Mouse (Mus musculus): ENCODE results near the gene Brd3.

The Brd3 gene

DNA sequence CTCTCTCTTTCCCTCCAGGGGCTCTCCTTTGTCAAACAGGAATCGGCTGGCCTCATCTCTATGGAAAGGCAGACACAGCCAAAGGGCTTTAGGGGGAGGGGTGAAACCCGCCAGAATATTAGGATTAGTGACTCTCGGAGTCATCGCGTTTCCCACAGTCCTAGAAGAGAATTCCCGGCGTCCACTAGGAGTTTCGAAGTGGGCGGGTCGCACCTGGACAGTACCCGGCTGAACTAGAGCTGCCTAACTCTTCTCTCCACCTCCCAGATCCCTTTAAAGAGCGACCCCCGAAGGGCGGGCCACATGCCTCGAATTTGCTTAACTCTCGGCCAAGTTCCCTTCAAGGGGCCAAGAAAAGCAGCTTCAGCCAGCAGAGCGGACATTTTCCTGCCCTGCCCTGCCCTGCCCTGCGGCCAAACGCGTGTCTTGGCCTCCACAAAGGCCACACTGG is 82.3 kb downstream of the Brd3 start:
- no peak for DNase-seq

DNA sequence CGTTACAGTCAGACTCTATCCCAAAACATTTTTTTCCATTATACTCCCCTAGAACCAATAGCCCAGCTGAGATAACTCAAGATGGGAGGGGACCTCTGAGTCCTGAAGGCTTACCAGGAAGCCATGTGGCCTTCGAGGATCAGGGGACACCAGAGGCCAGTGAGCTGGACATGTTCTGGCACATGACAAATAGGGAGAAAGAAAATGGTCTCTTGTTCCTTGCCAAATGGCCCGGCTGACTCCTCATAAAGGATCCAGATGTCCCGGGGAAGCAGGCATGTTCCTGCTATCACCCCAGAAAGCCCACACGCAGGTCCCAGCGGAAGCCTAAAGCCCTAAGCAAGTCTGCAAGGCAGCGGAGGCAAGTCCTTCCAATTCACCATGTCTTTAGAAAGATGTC is 83.9 kb downstream of the Brd3 start:
- no peak for DNase-seq

DNA sequence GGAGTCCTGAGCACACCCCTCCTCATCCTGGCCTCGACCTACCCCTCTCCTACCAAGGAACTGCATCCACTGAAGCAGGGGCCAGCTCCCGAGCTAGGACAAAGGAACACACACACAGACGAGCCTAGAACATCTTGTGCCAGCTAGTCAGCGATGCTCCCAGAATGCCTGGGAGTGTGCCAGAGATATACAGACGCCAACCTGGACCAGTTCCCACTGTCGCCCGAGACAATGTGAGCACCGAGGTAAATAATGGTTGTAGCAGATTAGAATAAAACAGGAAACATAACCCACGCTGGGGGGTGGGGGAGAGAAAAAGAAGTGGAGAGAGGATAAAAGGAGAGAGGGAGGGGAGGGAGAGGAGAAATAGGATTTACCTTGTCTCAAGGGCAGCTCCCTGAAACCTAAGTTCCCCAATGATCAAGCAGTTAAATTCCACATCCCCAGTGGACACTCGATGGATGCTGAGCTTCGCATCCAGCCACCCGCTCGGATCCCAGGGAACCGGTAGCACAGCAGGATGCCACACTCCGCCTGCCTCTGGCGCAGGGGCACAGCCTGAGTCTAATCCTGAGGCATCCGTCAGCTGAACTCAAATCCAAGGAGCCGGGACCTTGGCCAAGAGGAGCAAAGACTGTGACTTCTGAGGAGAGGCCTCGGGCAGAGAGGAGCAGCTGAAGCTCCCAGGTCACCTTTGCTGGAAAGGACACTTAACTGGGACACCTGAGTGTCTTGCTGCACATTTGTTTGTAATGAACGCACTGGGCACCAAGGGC is 86.0 kb downstream of the Brd3 start:
- no peak for DNase-seq

DNA sequence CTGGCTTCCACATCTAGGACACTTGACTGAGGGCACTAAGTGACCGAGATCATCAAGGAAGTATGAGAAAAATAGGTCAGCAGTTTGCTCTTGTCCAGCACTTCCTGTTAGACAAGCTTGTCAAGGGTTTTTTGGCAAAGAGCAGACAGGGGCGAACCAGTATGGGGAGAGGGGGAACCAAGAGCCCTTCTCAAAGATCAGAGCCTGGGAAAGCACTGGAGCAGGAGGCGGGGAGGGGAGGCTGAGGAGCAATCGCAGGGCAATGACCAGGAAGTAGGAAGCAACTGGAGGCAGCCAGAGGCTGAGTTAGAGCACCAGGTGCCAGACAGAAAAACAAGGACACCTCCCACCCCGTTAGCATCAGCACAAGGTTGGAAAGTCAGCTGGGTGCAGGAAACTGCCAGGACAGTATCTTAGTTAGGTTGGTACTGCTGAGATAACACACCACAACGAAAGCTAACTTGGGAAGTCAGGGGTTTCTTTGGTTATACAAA is 88.8 kb downstream of the Brd3 start:
- DNase-seq: no peak

DNA sequence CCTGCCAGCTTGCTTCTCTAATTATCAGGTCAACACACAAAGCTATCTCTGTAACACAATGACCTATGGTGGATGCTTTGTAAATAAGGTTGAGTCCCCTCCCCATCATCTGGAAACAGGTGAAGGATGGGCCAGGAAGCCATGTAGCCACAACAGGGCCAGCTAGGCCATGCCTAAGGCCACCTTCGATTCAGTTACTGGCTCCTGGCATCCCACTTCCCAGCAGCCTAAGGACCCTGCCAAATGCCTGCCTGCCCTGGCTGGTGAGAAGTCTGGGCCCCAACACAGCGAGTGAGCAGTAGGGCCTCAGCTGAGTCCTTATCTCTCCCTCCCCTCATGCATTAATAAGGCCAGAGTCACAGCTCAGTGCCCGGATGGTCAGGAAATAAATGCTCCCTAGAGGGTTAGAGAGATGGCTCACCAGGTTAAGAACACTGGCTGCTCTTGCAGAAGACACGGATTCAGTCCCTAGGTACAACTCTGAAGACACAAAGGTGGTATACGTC is 89.8 kb downstream of the Brd3 start:
- DNase-seq: no peak

DNA sequence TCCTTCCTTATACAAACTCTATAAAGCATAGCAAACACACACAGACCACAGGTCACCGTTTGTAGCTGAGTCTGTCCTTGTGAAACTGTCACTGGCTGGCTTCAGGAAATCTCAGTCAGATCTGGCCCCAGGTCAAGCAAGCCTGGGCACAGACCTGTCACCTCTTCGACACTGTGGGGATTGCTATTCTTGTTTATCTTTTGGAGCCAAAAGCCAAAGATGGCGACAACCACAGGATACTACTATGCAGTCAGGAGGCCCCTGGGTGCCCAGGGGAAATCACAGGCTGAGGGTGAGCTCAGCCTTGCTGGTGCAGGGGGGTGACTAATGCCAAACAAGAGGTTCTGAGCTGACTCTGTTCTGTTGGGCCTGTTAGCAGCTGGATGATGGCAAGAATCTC is 91.0 kb downstream of the Brd3 start:
- no peak for DNase-seq

DNA sequence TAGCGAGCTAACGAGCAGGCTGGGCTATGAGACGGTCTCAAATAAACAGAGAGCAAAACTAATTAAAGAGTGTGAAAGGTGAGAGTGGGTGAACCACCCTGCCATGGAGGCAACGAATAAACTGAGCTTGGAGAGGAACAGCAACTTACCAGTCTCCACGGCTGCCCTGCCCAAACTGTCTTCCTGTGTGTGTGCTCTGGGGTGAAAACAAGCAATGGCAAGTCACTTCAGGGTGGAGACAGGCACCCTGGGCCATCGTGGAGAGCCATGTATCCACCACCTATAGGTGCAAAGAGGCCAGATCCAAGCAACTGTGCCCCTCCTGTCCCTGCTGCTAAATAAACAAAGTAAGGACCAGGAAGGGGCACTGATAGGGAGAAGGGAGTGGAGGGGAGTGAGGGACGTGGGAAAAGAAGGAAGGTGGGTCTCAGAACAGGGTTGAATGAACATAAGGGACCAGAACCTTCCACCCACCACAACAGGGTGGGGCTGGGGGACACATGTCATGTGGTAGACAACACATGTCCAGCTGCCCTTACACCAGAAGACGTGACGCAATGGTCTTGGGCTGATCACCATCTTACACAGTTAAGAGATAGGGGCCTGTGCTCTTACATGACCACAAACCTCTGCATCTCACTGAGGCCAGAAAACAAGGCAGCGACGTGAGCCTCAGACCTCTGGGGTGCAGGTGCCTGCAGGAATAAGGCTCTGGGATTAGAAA is 92.2 kb downstream of the Brd3 start:
- no peak for DNase-seq

DNA sequence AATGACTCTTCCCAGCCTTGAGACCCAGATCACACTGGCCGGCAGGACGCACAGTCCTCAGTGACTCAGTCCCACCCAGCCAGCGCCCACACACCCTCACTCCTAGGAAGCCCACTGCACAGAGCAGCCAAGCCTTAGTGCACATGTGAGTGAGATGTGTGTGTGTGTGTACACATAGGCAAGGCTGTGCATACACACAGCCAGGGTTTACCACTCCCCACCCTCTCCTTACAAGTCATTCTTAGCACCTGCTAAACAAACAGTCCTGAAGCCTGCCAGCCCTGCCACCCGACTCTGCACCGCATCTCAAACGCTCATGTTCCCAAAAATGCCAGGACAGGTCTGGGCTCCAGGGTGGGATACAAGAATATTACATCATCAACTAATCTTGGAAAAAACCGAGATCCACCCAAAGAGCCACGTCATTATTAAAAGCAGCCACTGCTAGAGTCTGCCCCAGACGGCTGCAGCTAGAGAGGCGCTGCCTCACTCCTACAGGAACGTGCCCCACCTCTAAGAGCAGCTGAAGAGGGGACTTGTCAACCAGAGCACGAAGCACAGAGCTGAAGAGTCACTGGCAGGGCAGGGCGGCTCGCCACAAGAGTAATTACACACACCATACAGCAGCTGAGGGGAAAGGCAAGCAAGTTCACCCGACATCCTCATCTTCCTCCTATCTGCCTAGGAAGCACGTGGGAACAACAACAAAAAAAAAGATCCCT is 93.4 kb downstream of the Brd3 start:
- DNase-seq: no peak

DNA sequence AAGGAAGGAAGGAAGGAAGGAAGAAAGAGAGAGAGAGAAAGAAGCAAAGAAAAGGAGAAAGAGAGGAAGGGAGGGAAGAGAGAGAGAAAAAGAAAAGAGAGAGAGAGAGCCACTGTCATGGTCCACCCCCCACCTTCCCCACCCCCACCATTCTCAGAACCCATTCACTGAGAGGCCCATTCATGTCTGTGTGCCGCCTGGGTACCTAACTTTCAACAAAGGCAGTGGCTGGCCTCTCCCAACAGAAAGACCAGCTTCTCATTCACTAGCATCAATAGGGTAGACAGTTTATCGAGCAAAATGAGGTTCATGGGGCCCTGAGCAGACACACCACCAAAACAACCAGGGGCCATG is 93.9 kb downstream of the Brd3 start:
- DNase-seq: no peak

DNA sequence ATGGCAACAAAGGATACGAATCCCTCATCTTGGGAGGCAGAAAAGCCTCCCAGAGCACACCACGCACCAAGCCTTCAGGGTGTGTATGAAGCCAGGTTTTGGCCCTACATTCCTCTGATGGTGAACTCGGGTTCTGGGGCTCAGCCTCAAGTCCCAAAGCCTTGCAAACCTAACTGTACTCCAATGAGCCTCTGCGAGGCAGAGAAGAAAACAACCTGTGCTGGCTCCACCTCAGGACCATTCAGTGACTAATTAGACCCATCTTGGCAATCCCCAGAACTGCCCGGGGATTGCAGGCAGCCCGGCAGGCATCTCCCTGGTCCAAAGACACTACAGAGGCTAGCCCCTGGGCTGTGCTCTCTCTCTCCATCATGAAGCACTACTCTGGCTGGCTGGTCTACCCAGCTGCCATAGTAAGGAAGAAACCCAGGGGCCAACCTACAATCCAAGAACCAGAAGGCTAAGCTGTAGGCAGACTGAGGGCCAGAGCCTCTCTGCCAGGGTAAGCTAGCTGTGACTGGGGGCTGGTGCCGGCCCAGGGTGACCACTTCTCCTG is 95.1 kb downstream of the Brd3 start:
- no peak for DNase-seq

DNA sequence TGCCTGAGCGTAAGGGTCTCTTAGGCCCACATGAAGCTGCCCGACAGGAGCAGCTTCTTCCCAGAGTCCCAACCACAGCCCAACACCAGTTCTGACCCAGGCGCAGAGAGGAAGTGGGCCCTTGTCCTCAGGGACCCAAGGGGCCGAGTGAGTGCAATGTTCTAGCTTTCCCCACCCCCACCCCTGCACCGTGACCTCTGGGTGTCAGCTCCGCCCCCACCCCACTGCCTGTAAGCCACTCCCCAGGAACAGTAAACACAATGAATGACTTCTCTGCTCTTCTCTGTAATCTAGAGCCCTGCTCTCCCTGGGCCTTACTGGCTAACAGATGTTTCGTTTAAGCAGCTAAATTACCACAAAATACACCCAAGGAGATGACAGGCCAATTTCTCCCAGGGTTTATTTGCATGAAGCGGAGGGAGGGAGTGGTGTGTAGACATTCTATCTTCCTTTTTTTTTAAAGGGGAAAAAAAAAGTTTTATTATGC is 95.7 kb downstream of the Brd3 start:
- DNase-seq: peak; percentile 33 to 46

DNA sequence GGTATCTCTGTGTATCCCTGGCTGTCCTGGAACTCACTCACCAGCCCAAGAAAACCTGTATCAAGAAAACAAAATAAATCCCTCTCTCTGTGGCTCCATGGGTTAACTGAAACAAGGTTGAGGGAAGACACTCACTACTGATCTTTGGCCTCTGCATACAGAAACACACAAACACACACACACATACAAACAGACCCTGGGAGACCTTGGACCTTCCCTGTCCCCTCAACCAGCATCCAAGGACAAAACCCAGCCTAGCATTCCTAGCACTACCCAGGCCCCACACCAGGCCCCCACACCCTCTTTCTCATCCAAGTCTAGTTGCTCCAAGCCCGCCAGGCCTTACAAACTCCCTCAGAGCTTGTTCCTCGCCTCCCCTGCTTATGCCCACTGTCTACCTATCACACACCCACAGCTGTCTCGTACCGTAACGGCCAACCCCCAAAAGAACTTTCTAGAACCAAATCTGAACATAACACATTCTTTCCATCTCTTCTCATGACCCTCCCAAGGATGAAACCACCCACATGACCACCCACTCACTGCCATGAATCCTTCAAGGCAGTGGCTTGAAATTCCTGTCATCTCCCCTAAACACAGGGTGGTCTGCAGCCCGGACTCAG is 96.8 kb downstream of the Brd3 start:
- no peak for DNase-seq

DNA sequence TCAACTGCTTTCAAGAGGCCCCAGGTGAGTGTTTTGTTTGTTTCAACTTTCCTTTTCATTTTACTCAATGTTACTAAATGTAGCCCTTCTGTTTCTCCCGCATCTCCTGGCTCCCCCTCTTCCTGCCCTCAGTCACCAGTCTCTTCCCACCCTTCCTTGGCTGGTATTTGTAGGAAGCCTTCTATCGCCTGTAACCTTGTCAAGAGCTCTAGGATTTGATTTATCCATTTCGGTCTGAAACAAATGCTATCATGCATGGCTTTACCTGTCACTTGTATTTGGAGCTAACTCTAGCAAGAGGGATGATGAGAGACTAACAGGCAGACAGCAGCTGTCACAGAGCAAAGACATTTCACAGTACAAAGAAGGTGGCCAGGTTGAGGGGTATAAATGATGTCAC is 99.3 kb downstream of the Brd3 start:
- no peak for DNase-seq

DNA sequence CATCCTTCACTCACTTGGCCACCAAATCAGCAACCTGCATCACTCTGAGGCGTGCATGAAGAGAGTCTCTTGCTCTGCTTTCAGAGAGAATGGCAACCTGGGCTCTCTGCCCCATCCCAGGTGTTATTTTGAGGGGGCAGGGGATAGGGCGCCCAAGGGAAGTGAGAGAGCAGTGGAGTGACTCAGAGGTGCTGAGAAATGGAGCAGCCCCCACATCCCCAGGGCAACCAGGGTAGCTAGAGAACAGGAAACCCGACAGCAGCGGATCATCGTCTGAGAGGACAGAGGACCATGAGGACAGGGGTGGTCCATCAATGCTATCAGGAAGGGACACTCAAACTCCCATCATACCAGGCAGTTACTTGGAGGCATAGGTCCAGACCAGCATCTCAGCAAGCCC is 100.5 kb downstream of the Brd3 start:
- DNase-seq: no peak

DNA sequence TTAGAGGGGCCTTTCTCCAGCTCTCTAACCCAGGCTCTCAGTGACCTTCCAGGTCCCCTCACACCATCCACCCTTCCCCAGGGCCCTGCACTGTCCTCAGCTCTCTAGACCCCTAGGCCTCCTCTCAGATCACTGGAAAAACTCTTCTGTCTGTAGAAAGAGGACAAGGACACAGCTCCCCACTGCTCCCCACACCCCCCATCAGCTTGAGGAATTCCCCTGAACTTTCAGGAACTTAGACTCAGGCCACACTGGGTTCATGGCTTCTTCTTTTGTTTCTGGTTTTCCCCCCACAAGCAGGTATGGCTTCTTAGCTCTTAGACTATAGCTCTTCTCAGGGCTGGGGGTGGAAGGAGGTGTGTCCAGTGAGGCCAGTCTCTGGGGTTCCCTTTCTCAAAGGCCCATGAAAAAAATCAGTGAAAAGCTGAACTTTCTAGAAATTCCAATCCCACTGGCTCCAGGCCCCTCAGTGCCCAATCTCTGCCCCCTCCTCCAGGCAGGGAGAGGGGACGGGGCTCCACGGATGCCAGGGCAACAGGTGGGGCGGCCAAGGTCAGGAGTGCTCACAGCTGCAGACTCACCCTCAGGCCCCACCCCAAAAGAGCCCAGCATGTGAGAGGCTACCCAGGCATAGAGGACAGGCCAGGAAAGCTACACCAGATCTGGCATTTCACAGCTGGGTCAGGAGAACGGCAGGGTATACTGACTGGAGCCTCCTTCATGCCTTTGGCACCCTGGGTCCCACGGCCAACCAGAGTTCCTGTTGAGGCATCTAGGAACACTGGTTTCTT is 102.2 kb downstream of the Brd3 start:
- no peak for DNase-seq

DNA sequence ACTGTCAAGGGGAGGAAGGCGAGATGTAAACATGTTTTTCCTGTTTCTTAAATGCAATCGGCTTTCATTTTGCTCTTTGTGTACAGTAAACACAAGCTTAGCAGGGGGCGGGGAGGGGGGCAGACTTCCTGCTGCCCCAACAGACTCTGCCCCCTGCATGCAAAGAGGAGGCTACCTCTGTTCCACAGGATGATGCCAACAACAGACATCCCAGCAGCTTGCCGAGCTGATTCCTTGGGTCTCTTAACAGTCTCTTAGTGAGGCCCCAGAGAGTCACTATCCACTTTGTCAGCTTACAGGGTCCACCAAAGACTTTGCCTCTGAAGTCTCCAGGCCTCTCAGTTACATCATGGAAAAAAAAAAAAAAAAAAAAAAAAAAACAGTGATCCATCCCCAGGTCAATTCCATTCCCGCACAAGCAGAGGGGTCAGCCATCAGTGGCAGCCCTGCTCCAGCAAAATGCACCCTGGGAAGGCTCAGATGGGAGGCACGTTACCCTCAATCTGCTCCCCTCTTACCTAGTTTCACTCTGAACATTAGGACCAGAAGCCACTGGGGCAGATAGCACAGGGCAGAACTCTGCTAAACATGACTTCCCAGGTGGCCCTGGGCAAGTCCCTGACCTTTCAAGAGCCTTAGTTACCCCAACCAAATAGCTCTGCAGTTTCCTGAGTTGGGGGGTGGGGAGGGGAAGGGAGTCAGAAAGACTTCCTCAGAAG is 102.9 kb downstream of the Brd3 start:
- no peak for DNase-seq

DNA sequence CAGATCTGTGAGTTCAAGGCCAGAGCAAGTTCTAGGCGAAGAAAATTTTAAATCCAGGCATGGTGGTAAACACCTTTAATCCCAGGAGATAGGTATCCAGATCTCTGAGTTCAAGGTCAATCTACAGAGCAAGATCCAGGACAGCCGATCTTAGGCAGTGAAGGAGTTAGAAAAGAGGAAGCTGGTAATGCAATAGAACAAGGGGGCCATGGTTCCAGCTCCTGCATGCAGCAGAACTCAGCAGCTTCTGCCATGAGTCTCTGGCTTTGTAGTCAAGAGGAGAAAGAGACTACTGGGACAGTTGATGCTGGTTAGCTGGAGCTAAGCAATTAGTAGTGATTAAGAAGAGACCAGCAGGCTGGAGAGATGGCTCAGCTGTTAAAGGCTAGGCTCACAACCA is 105.9 kb downstream of the Brd3 start:
- DNase-seq: no peak

DNA sequence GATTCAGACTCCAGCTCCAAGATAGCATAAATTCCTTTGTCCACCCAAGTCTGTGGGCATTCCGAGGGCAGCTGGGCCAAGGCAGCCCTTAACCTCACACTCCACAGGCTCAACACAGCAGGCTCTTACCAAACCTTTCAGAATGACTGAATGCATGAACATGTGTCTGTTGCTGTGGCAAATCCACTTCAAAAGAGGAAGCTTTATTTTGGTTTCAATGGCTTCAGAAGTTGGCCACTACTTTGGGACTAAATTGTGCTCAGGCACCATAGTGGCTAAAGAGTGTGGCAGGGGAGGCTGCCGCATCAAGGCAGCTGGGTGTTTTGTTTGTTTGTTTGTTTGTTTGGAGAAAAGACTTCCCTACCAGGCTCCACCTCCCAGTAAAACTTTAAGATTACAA is 107.4 kb downstream of the Brd3 start:
- DNase-seq: no peak

DNA sequence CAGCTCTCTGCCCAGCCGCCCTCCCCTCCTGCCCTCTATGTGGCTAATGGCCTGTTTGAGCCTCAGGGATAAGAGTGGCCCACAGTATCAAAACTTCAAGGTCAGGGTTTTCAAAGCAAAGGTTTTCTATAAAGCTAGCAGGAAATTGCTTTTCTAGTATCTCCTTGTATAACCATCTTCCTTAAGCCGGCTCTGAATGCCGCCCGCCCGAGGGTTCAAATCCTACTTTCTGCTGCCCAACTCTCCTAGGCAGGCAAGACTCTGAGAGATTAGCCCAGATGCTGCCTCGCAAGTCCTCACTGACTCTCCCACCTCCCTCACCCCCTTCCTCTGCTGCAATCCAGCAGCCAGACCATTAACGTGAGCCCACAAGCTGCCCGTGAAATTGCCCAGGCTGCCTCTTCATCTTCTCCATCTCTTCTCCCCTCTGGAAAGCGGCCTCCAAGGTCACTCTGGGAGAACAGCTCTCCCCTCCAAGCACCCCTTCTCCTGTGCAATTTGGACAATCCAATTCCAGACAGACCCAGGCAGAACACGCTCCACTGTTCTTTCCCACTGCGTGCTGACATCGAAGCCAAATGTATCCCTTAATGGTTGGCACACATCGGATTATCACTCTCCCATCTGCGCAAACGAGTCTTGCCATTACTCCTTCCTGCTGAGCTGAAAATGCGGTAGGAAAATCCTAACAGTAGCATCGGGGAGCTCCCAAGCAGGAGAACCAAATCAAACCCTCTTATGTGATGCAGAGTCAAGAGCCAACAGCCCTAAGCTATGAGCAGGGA is 110.6 kb downstream of the Brd3 start:
- DNase-seq: no peak

Data from thymus, postnatal 36 days (tissue).